Mouse (Mus musculus) E14TG2a.4 (cell line): ENCODE results near the gene Syt16.
A peak's percentile ranks its signal among the peaks of the same experiment; 100 is the strongest.

ENCODE experiments used
- H3K27me3 ChIP-seq: 2 replicates; pipeline ENCODE4 v1.6.1; 2014; ENCODE audit warnings: low read length, control low read depth; ENCODE audit not compliant: insufficient read depth
- H3K36me3 ChIP-seq: 2 replicates; pipeline ENCODE4 v1.6.1; 2014; ENCODE audit warnings: low read length, control low read depth; ENCODE audit not compliant: insufficient read depth
- H3K4me1 ChIP-seq: replicated peaks from 2 replicates; pipeline ENCODE4 v1.6.1; 2014; ENCODE audit warnings: low read depth, low read length, control low read depth
- H3K4me3 ChIP-seq: replicated peaks from 2 replicates; pipeline ENCODE4 v1.5.1; 2014; ENCODE audit warnings: mild to moderate bottlenecking, low read length
- H3K9me3 ChIP-seq: 2 replicates; pipeline ENCODE4 v1.6.1; 2014; ENCODE audit warnings: low read length, control low read depth
- CTCF ChIP-seq: conservative IDR thresholded peaks from 2 replicates; pipeline ENCODE4 v1.5.1; 2014; ENCODE audit warnings: low read length
- NANOG ChIP-seq: IDR thresholded peaks from 2 replicates; pipeline ENCODE4 v1.6.1; 2014; ENCODE audit warnings: borderline replicate concordance, low read length, mixed read lengths
- POU5F1 ChIP-seq: IDR thresholded peaks from 2 replicates; pipeline ENCODE4 v1.6.1; 2014; ENCODE audit warnings: low read length, borderline replicate concordance

Syt16 gene

DNA sequence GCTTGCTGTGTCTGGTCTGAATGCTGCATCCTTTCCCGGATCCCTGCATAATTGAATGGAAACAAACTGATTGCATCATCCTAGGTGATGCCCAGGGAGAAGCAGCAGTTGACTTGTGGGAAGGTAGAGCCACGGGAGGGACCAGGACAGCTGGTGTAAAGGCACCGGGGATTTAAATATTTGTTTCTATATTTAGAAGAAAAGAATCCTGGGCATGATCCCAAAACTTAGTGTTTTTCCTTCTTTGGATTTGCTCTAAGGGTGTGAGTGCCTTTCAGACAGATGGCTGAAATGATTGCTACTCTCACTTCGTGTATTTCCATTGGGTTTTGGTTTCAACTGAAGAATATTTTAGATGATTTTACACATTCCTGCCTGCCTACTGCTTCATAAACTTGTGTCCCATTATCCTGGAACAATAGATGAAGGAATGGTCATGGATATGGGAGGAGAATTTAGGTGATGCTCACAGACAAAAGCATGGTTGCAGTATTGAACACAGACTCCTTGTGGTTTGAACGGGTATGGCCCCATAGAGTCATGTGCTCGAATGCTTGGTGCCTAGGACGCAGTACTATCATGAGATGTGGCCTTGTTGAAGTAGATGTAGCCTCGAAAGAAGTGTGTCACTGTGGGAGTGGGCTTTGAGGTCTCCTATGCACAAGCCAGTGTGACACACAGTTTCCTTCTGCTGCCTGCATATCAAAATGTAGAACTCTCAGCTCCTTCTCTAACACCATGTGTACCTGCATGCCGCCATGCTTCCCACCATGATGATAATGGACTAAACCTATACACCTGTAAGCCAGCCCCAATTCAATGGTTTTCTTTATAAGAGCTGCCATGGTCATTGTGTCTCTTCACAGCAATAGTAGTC, 306.2 kb downstream of the Syt16 start:
- H3K4me1 ChIP-seq: no peaks in the 10 kb centered on the region
- no peaks in the 10 kb centered on the region for H3K9me3 ChIP-seq
- H3K4me3 ChIP-seq: no peak overlapping the region
- TF ChIP-seq CTCF: no peak
- no peak for TF ChIP-seq NANOG
- TF ChIP-seq POU5F1: no peak
- H3K27me3 ChIP-seq: no peaks in the 10 kb centered on the region
- no peaks in the 10 kb centered on the region for H3K36me3 ChIP-seq

GRCm38 (mm10) chr12:74312611-74313010, 315.1 kb downstream of the Syt16 start:
- Histone ChIP-seq H3K9me3 (no peaks in the 10 kb centered on the region), H3K27me3 (no peaks in the 10 kb centered on the region), H3K4me3 (no peak overlapping the region), H3K36me3 (no peaks in the 10 kb centered on the region), H3K4me1 (peaks cover 16% of the 10 kb centered on the region)
- TF ChIP-seq CTCF (no peak), POU5F1 (no peak), NANOG (no peak)

DNA sequence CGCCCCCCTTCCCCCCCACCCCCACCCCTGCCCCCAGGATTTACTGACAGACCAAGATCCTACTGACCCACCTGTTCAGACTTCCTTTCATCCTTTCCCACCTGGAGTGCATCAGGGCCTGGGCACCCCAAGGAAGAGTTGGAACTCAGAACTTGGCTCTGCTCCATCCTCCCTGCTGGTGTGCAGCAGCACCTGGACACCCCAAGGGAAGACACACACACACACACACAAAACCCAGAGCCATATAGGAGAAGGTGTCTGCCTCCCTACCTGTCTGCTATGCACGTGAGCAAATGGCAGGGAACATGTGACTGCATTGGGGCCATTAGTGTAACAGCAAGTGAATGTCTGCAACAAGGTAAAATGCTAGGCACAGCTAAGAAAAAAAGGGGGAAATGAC, 317.8 kb downstream of the Syt16 start:
- no peaks in the 10 kb centered on the region for H3K27me3 ChIP-seq
- TF ChIP-seq NANOG: no peak
- TF ChIP-seq POU5F1: no peak
- TF ChIP-seq CTCF: no peak
- no peaks in the 10 kb centered on the region for H3K36me3 ChIP-seq
- no peak overlapping the region for H3K4me3 ChIP-seq
- H3K9me3 ChIP-seq: no peaks in the 10 kb centered on the region
- peaks cover 16% of the 10 kb centered on the region for H3K4me1 ChIP-seq

DNA sequence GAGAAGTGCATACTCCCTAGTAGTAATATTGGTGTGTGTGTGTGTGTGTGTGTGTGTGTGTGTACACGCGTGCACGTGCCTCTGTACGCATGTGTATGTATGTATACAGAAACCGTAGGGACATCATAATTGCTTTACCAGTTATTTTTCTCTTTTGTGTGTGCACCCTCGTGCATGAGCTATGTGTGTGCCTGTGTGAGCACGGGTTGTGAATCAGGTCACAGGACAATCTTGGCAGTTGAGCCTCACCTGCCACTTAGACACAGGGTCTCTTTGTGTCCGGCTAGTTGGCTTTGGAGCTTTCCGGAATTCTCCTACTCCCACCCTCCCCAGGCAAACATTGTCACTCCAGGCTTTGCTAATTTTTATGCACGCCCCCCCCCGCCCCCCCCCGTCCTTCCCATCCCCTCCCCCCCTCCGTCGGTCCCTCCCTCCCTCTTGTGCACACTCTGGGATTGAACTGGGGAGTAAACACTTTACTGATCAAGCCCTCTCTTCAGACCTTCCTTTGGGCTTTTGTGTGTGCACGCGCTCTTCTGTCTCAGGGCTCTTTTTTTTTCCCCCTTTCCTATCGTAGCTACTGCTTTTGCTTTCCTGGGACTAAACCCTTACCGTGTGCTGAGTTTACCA, 319.0 kb downstream of the Syt16 start, which contains the start of gene Gm11042:
Gm11042 (minus strand) TSS at position 51 of the 630 bp plus-strand sequence.
- Histone ChIP-seq H3K9me3 (no peaks in the 10 kb centered on the region), H3K36me3 (no peaks in the 10 kb centered on the region), H3K27me3 (no peaks in the 10 kb centered on the region), H3K4me3 (peak within 1 kb of the TSS; percentile 75), H3K4me1 (peaks cover 20% of the 10 kb centered on the region)
- TF ChIP-seq CTCF (no peak), NANOG (no peak), POU5F1 (no peak)

DNA sequence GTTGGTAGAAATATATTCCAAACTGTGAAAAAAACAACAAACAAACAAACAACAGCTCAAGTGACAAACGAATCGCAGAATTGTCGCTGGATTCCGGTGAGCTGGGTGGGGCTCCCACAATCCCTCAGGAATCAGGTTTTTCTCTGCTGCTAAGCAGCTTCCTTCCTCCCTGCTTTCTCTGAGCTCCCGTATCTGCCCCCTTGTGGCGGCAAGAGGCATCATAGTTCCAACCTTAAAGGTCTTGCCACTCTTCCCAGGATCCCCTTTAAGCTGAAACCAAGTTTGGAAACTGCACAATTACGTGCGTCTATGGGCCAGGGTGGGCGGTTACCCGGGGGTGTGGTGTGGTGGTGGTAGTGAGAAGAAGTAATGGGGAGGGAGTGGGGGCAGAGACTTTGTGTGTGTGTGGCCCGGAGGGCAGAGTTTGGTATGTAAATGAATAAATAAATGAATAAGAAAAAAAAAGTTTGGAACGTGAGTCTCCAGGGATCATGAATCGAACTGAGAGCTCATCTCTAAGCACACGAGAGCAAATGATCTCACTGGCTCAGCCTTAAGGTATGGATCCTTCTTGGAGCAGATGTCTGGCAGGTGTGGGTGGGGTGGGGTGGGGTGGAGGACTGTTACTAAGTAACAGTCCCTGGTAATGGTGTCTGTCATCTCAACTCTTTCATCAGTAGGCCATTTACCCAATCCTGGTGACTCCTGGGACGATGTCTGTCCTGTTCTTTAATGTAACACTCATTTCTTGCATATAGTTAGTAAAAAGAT, 319.7 kb downstream of the Syt16 start:
- Histone ChIP-seq H3K9me3 (no peaks in the 10 kb centered on the region), H3K4me3 (peak overlapping the region; percentile 75), H3K27me3 (no peaks in the 10 kb centered on the region)

DNA sequence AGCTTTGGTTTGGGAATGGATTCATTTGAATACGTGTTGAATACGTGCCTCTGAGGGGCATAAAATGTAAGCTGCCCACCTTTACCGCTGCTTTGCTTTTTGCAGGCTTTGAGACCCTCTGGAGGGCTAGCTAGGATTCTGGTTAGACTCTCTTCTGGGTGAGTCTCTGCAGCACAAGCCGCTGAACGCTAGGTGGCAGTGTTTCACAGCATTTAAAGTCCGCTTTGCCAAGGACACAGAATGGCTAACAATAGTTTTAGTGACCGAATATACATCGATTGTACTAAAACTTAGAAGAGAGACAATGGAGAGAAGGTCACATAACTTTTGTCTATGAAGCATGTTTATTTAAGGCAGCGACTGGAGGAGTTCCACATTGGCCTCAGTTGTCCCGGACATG, 322.9 kb downstream of the Syt16 start:
- H3K4me3 ChIP-seq: no peak overlapping the region
- no peaks in the 10 kb centered on the region for H3K36me3 ChIP-seq
- no peaks in the 10 kb centered on the region for H3K27me3 ChIP-seq
- no peaks in the 10 kb centered on the region for H3K9me3 ChIP-seq
- peaks cover 25% of the 10 kb centered on the region for H3K4me1 ChIP-seq
- peak; percentile 91 for TF ChIP-seq CTCF
- no peak for TF ChIP-seq POU5F1

More for the DNA sequence above, 319.7 kb downstream of the Syt16 start:
- TF ChIP-seq NANOG: no peak
- TF ChIP-seq CTCF: peak; percentile 74
- Histone ChIP-seq H3K36me3 (no peaks in the 10 kb centered on the region), H3K4me1 (peaks cover 23% of the 10 kb centered on the region)

DNA sequence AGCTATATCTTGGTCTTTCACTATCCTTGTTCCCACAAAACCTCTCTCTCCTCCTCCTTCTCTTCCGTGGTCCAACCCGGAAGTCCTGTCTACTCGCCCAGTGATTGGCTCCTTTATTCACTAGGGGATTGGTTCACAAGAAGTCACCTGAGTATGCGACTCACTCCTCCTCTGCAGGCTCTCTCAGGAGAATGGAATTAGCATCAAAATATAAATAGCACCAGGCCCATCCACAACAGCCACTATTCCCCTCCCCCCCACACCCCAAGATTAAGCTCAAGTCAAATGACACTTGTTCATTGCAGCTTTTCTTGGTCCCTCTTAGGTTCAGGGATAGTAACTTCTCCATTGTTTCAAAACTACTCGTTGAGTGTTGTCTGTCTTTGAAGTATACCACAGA, 324.5 kb downstream of the Syt16 start:
- Histone ChIP-seq H3K4me3 (peak overlapping the region; percentile 66), H3K36me3 (no peaks in the 10 kb centered on the region), H3K4me1 (peaks cover 20% of the 10 kb centered on the region), H3K27me3 (no peaks in the 10 kb centered on the region), H3K9me3 (no peaks in the 10 kb centered on the region)
- no peak for TF ChIP-seq NANOG
- no peak for TF ChIP-seq CTCF
- no peak for TF ChIP-seq POU5F1
